Mouse (Mus musculus) midbrain, embryonic 14.5 days (tissue): ENCODE measurements around the gene Tmem104. TPM values are rescaled to one million over a fixed set of nuclear protein-coding genes. Genes with fewer than 3 reads are reported as not detected.

ENCODE experiments used
- ATAC-seq: fragments of 200-750 bp; cut with Nextera tagmentation; 2 replicates; pipeline ENCODE4 v1.8.0; 2017; ENCODE audit warnings: moderate number of reproducible peaks, moderate library complexity; ENCODE audit not compliant: low FRiP score, low TSS enrichment
- DNase-seq: peaks from one replicate; pipeline ENCODE4 v3.0.0-alpha.2; 2015
- H3K27ac ChIP-seq: fragments of 300-500 bp; sonication (generic); replicated peaks from 2 replicates; pipeline ENCODE4 v1.5.1; 2014; ENCODE audit warnings: mild to moderate bottlenecking, low read depth, low read length, moderate library complexity
- H3K27me3 ChIP-seq: fragments of 300-500 bp; sonication (generic); 2 replicates; pipeline ENCODE4 v1.6.1; 2014; ENCODE audit warnings: low read length, control low read depth, mixed read lengths; ENCODE audit not compliant: control insufficient read depth, insufficient read depth
- H3K36me3 ChIP-seq: fragments of 300-500 bp; sonication (generic); 2 replicates; pipeline ENCODE4 v1.6.1; 2014; ENCODE audit warnings: low read length, control low read depth; ENCODE audit not compliant: control insufficient read depth, insufficient read depth
- H3K4me1 ChIP-seq: fragments of 300-500 bp; sonication (generic); 2 replicates; pipeline ENCODE4 v1.6.1; 2014; ENCODE audit warnings: mild to moderate bottlenecking, antibody characterized with exemption, low read length, control low read depth; ENCODE audit not compliant: control insufficient read depth, insufficient read depth
- H3K4me2 ChIP-seq: fragments of 300-500 bp; sonication (generic); 2 replicates; pipeline ENCODE4 v1.6.1; 2014; ENCODE audit warnings: mild to moderate bottlenecking, low read length, moderate library complexity
- H3K4me3 ChIP-seq: fragments of 300-500 bp; sonication (generic); replicated peaks from 2 replicates; pipeline ENCODE4 v1.5.1; 2014; ENCODE audit warnings: low read depth, low read length
- H3K9ac ChIP-seq: fragments of 300-500 bp; sonication (generic); replicated peaks from 2 replicates; pipeline ENCODE4 v1.6.1; 2014; ENCODE audit warnings: mild to moderate bottlenecking, low read length, moderate library complexity
- H3K9me3 ChIP-seq: fragments of 300-500 bp; sonication (generic); 2 replicates; pipeline ENCODE4 v1.6.1; 2016; ENCODE audit warnings: low read length, control low read depth, mixed read lengths; ENCODE audit not compliant: control insufficient read depth
- WGBS: fragments of 180-500 bp; shearing (Covaris S2); extraction: QIAGEN DNeasy Blood & Tissue Kit; methylation state at CpG from one replicate; pipeline ENCODE4 v1.1.7; 2014; 5-methylcytosine and 5-hydroxymethylcytosine counted together
- polyA plus RNA-seq: library from polyadenylated mRNA; unstranded; fragments of >200 nt; fragmentation: Nextera tagmentation; extraction: Ambion mirVana; gene quantifications from 2 replicates; pipeline ENCODE4 v1.2.1, GENCODE M21; 2014

Tmem104 gene
- polyA plus RNA-seq, 1 experiment from 2014 or later = 14.9 TPM

DNA sequence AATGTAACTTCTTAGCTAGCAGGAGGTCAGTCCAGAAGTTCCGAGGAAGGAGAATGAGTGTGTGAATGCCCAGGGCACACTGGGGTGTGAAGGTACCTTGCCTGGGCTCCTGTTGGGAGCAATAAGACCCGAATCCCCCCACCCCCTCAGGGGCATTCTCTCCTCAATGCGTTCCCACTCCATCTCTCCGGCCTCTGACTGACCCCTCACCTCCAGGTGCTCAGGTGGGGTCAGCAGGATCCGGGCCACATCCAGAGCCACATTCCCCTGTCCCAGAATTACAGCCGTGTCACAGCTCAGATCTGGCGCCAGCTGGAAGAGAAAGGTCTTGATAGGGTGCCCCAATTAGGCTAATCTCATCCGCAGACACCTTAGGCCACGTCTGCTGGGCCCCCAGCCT, 83.8 kb downstream of the Tmem104 start:
- peaks cover 30% of the 10 kb centered on the region for H3K27me3 ChIP-seq
- H3K4me2 ChIP-seq = no peak overlapping the region
- H3K27ac ChIP-seq = no peak overlapping the region
- no peaks in the 10 kb centered on the region for H3K9me3 ChIP-seq
- ATAC-seq = no peak
- peaks cover 18% of the 10 kb centered on the region for H3K4me1 ChIP-seq
- H3K4me3 ChIP-seq = no peak overlapping the region
- H3K36me3 ChIP-seq = peaks cover 27% of the 10 kb centered on the region
- DNase-seq = no peak
- 74% methylated on average over 9 of the region's 9 CpGs for WGBS
- H3K9ac ChIP-seq = no peak overlapping the region

DNA sequence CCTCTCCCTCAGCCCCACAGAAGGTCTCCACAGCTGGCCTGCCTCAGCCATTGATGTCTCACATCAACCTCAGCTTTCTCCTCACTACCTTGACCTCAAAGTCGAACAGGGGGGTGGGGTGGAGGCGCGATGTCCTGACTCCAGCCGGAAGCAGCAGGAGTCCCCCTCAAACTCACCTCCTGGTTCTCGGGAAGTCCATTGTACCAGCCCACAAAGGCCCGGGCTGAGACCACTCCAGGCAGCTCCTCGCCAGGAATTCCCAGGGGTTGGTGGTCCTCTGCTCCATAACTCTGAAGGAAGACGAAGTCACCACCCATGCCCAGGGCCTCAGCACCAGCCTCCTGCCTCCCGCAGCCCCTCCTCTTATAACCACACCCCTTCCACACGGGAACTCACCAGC, 84.2 kb downstream of the Tmem104 start:
- Histone ChIP-seq H3K9me3 (no peaks in the 10 kb centered on the region), H3K9ac (no peak overlapping the region), H3K4me3 (no peak overlapping the region), H3K4me2 (no peak overlapping the region), H3K4me1 (peaks cover 20% of the 10 kb centered on the region), H3K36me3 (peaks cover 27% of the 10 kb centered on the region), H3K27me3 (peaks cover 25% of the 10 kb centered on the region), H3K27ac (no peak overlapping the region)
- DNase-seq = no peak
- ATAC-seq = no peak
- 64% methylated on average over 10 of the region's 10 CpGs for WGBS

DNA sequence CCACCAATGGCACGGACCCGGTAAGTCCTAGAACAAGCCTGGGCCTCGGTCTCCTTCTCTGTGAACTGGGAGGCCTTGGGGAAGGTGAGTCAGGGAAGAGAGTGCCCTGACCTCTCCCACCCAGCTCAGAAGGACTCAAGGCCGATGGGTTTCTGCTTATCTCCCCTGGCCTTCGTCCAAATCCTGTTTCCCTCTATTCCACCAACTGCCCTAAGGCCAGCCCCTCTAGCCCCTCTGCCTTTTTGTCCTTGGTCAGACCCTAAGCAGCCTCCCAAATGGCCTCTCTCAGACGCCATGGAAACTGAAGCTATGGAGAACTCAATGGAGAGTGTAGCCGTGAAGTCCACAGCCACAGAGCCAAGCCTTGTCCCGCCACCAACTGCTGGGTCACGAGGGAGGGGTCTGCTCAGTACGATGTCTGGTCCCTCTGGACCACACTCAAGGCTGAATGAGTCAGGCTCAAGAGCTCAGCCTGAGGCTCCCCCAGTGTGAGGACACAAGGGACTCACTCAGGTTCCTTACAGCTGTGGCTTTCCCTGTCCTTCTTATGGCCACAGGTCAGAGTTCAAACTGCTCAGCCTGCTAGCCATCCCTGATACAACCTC, 85.7 kb downstream of the Tmem104 start:
- H3K9me3 ChIP-seq = no peaks in the 10 kb centered on the region
- no peak for DNase-seq
- H3K4me2 ChIP-seq = no peak overlapping the region
- H3K36me3 ChIP-seq = peaks cover 22% of the 10 kb centered on the region
- H3K4me1 ChIP-seq = peaks cover 18% of the 10 kb centered on the region
- H3K4me3 ChIP-seq = no peak overlapping the region
- no peak for ATAC-seq
- no peak overlapping the region for H3K9ac ChIP-seq
- H3K27me3 ChIP-seq = peaks cover 10% of the 10 kb centered on the region
- WGBS = 65% methylated on average over 10 of the region's 10 CpGs
- H3K27ac ChIP-seq = no peak overlapping the region

DNA sequence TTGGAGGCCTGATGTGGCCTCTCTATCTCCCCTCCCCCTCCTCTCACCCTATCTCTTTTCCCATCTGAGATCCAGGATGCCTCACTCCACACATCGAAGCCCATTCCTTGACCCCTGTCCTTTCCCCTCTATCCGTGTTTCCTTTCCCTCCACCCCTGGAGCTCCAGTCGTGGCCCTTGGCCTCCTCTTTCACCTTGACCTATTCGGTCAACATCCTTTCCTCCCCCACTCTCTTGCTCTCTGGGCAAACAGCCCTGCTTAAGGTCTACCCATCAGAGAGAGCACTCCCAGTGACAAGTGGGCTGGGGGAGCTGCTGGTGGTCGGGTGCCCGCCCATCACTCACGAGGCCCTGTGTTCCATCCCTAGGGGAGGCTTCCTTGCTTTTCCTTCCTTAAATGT, 86.4 kb downstream of the Tmem104 start:
- Histone ChIP-seq H3K4me1 (peaks cover 20% of the 10 kb centered on the region), H3K36me3 (peaks cover 15% of the 10 kb centered on the region), H3K9ac (no peak overlapping the region), H3K27me3 (peaks cover 3% of the 10 kb centered on the region; the same call in 1 of the 2 replicates), H3K9me3 (no peaks in the 10 kb centered on the region), H3K4me2 (no peak overlapping the region), H3K27ac (no peak overlapping the region), H3K4me3 (no peak overlapping the region)
- WGBS = 75% methylated on average over 7 of the region's 7 CpGs
- DNase-seq = no peak
- no peak for ATAC-seq

GRCm38 (mm10) chr11:115274178-115274577, 86.9 kb downstream of the Tmem104 start:
- H3K36me3 ChIP-seq = peaks cover 10% of the 10 kb centered on the region
- H3K4me2 ChIP-seq = no peak overlapping the region
- H3K4me3 ChIP-seq = no peak overlapping the region
- H3K27me3 ChIP-seq = no peaks in the 10 kb centered on the region
- no peak overlapping the region for H3K27ac ChIP-seq
- no peak overlapping the region for H3K9ac ChIP-seq
- no peak for ATAC-seq
- H3K4me1 ChIP-seq = peaks cover 20% of the 10 kb centered on the region
- H3K9me3 ChIP-seq = no peaks in the 10 kb centered on the region
- WGBS = 81% methylated on average over 7 of the region's 7 CpGs
- DNase-seq = no peak

- Histone ChIP-seq H3K4me1 (peaks cover 20% of the 10 kb centered on the region), H3K9ac (no peak overlapping the region), H3K27me3 (no peaks in the 10 kb centered on the region), H3K27ac (no peak overlapping the region), H3K4me2 (no peak overlapping the region), H3K36me3 (peaks cover 6% of the 10 kb centered on the region), H3K4me3 (no peak overlapping the region), H3K9me3 (no peaks in the 10 kb centered on the region)
- WGBS = 93% methylated on average over 6 of the region's 6 CpGs
- no peak for DNase-seq
- no peak for ATAC-seq
These were observed 87.5 kb downstream of the Tmem104 start for GRCm38 (mm10) chr11:115274771-115275170.

DNA sequence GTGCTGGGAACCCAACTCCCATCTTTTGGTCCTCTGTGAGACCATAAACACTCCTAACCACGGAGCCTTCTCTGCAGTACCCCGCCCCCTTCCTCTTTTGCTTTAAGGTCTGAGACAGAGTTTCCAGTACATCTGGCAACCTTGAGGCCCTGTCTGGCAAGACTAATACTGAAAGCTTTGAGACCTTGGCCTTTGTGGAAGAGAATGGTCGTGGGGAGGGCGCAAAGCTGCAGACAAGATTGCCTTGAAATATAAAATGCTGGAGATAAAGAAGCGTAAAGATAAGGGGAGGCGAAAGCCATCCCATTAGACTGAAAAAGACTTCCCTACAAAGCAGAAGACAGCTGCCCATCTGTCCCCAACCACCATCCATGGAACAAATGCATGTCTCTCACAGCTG, 88.2 kb downstream of the Tmem104 start:
- DNase-seq (no peak), ATAC-seq (no peak)
- Histone ChIP-seq H3K4me1 (peaks cover 20% of the 10 kb centered on the region), H3K4me3 (no peak overlapping the region; the same call in 1 of the 2 replicates), H3K4me2 (peak overlapping the region; percentile 68), H3K36me3 (peaks cover 6% of the 10 kb centered on the region), H3K27ac (no peak overlapping the region), H3K9ac (peak overlapping the region; percentile 76), H3K27me3 (no peaks in the 10 kb centered on the region), H3K9me3 (no peaks in the 10 kb centered on the region)
- 89% methylated on average over 6 of the region's 6 CpGs for WGBS

- peak overlapping the region; percentile 64 for H3K4me3 ChIP-seq
- H3K9me3 ChIP-seq = no peaks in the 10 kb centered on the region
- WGBS = 56% methylated on average over 3 of the region's 3 CpGs
- H3K27me3 ChIP-seq = no peaks in the 10 kb centered on the region
- peak overlapping the region; percentile 68 for H3K4me2 ChIP-seq
- H3K9ac ChIP-seq = peak overlapping the region; percentile 76
- H3K27ac ChIP-seq = peak overlapping the region; percentile 91
- peaks cover 20% of the 10 kb centered on the region for H3K4me1 ChIP-seq
- H3K36me3 ChIP-seq = peaks cover 5% of the 10 kb centered on the region
- ATAC-seq (no peak), DNase-seq (no peak)
These were observed 88.7 kb downstream of the Tmem104 start for GRCm38 (mm10) chr11:115275954-115276353.
